Mouse (Mus musculus) adrenal gland, postnatal 4 days (tissue): ENCODE results near the gene Zmynd19. TPM values are rescaled to one million over a fixed set of nuclear protein-coding genes. Genes with fewer than 3 reads are reported as not detected.

Experiments
- DNase-seq, 2 experiments: peaks; one replicate each; pipeline ENCODE4 v3.0.0; 2021 to 2022; ENCODE audit warnings: low spot score in 2 of 2, mixed read lengths in 2 of 2
- long read RNA-seq, 2 experiments: library from polyadenylated mRNA; stranded (forward); transcript quantifications; one replicate each; pipeline ENCODE4 v2.0.0; 2021
- total RNA-seq, 2 experiments: library from RNA; stranded (reverse); gene quantifications; 2 replicates each; pipeline ENCODE4 v1.2.3; 2021

Gene Zmynd19
- total RNA-seq, result 10 to 100 TPM; 28.5 to 28.9 TPM
- long read RNA-seq, experiment 1, partial matches to known transcripts, result 0 of 7 reads
- long read RNA-seq, experiment 1, other reads (novel, unspliced or antisense), result 3 of 7 reads
- long read RNA-seq, experiment 2, transcript Zmynd19-201 (6 exons, 3,903 nt), result major isoform, 19 of 21 reads
- long read RNA-seq, experiment 2, partial matches to known transcripts, result 1 of 21 reads
- long read RNA-seq, experiment 2, other reads (novel, unspliced or antisense), result 1 of 21 reads

DNA sequence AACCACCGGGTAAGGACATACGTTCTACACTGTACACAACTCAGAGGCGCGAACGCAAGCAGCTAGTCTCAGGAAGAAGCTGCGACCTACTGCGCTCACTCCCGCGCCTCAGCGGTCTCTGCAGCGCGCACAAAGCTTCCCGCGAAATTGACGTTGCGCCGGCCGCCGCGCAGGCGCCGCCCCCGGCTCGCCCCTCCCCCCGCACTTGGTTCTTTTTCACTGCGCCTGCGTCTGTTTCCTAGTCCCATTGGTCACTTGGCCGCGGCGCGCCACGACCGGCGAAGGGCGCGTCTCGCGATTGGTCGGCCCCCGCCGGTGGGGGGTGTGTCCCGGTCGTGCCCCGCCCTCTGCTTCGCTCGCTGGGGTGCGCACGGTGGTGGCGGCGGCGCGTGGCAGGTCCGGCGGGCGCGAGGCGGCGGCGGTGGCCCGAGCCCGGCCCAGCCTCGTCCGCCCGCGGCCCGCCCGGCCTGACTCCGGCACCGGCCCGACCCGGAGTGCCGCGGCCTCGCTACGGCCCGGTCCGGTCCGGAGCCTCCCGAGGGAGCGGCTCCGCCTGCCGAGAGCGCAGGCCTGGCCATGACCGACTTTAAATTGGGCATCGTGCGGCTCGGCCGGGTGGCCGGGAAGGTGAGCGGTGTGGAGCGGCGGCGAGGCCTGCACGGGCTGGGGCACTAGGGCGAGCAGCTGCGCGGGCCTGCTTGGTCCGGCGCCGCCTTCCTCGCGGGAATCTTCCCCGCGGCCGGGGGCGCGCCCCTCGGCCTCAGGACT, at the start of gene Zmynd19:
Gene Zmynd19, plus strand, starts transcription at position 372 of the 768 bp plus-strand sequence.
- DNase-seq, result peak; percentile 97 to 98

DNA sequence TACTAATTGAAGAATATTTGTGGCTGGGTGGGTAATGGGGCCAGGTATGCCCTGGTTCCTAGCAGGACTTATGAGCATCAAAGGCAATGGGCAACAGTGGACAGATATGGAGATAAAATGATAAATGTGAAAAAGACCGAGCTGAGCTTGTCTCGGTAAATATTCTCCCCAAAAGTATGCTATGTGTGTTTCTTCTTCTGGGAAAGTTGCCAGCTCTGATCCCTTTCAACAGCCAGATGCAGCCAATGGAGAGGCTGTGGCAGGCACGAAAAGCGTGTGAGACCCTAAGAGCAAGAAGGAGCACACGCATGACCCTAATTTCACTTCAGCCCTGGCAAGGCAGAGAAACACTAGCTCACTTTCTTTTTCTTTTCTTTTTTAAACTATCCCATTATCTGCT, 48.5 kb upstream of the Zmynd19 start:
- DNase-seq, result no peak

DNA sequence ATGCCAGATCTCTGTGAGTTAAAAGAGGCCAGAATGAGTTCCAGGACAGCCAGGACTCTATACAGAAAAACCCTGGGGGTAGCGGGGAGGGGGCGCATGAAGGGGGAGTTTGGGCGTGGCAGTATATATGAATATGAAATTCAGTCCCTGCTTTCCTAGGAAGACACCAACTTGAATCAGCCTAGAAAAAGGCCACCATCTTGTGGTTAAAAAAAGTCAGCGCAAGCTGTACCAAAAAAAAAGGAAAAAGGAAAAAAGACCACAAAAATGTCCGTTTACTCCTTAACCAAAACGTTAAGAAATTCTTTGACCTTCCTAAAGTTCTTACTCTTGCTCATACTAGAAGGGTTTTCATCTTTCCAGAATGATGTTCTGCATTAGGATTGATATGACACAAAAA, 46.6 kb upstream of the Zmynd19 start:
- no peak for DNase-seq

DNA sequence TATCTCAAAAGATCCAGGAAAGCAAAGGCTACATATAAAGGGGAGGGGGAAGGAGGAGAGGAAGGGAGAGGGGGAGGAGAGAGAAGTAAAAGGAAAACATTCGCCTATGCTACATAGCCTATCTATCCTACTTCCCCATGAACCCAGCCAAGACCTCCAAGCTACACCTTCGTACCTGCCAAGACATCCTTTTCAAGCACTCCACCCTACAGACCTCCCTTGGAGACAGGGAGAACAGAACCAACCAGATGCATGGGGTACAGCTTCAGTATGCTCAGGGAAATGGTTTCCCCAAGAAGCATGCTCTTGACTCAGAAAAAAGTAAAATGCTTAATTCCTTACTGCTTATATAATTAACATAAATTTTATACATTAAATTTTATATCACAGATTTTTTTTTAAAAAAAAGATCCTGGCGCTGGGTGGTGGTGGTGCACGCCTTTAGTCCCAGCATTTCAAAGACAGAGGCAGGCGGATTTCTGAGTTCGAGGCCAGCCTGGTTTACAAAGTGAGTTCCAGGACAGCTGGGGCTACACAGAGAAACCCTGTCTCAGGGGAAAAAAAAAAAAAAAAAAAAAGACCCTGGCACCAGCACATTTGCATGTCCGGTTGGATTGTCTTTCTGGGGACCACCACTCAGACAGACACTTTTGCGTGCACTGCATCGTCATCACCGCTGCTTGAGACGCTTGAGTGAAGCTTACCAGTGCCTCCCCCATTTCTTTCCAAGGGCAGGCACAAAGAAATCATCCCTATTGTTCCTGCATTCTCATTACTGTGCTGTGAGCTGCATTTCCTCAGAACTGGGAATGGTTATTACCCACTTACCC, 44.6 kb upstream of the Zmynd19 start:
- no peak for DNase-seq

DNA sequence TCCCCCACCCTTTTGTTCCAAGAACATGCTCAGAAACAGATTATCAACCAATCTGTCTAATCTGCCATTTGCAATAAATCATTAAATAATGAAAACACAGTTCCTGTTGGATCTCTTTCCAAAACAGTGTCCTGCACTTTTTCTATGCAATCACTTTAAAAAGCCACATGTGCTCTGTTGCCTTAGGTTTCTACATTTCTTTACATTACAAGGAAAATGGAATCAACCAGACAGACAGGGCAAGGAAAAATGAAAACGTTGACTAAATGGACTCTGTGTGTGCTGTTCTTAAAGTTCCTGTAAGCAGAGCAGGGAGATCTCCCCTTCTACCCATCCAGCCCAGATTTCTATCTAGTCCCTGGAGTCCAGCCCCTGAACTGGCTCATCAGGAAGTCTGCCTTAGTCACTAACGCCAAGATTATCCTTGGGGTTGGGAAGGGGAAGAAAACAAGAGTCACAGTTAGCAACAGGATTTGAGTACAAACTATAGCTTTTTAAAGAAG, 43.9 kb upstream of the Zmynd19 start:
- no peak for DNase-seq

DNA sequence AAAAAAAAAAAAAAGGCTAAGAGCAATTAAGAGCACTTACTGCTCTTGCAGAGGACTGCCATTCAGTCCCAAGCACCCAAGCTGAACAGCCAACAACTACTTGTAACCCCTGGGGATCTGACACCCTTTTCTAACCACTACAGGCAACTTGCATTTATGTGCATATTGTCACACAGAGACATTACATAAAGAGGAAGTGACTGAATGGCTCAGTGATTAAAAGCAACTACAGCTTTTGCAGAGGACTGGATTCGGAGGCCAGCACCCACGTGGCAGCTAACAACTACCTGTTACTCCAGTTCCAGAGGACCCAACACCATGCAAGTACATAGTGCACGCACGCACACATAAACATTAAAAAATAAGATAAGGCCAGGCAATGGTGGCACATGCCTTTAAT, 39.1 kb upstream of the Zmynd19 start:
- DNase-seq, result no peak

DNA sequence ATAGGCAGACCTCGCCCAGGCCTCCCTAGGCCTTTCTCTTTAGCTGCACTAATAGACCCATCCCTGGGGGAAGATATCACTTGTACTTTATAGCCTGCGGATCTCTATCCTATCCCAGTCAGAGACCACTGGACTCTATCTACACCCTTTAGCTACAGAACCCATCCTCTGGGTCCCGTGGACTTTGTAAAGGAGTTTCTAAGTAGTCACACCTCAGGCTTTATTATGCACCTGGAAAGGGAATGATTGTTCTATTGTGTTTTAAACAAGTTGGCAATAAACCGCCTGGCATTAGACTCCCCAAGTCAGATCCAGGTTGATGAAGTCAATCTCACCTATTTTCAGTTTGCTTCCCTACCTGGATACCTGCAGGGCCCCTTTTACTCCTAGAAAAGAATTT, 37.4 kb upstream of the Zmynd19 start:
- DNase-seq, result no peak

DNA sequence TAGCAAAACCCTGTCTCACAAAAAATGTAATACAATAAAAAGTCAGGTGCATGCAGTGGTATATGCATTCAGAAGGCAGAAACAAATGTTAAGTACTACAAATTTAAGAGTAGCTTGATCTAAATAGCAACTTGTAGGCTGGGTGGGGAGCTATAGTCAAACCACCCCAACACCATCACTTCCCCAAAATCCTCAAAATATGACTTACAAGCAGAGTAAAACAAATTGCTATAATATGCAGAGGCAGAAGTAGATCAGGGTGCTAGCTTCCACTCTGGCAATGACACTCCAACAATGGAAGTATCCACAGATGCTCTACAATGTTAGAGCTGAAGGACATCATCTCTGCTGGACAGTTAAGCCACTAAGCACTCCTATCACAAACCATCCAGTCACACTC, 37.0 kb upstream of the Zmynd19 start:
- no peak for DNase-seq

DNA sequence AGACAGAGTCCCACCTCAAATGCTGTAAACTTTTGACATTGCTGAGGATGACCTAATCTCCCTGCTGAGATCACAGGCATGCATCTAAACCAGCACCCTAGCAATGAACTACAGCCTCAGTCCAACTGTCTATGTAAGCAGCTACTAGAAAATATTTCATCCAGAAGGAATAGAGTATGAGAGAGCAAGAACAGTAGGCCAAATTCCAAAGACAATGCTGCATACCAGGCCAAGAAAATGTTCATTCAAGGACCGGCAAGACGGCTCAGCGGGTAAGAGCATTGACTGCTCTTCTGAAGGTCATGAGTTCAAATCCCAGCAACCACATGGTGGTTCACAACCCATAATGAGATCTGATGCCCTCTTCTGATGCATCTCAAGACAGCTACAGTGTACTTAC, 34.8 kb upstream of the Zmynd19 start:
- no peak for DNase-seq

DNA sequence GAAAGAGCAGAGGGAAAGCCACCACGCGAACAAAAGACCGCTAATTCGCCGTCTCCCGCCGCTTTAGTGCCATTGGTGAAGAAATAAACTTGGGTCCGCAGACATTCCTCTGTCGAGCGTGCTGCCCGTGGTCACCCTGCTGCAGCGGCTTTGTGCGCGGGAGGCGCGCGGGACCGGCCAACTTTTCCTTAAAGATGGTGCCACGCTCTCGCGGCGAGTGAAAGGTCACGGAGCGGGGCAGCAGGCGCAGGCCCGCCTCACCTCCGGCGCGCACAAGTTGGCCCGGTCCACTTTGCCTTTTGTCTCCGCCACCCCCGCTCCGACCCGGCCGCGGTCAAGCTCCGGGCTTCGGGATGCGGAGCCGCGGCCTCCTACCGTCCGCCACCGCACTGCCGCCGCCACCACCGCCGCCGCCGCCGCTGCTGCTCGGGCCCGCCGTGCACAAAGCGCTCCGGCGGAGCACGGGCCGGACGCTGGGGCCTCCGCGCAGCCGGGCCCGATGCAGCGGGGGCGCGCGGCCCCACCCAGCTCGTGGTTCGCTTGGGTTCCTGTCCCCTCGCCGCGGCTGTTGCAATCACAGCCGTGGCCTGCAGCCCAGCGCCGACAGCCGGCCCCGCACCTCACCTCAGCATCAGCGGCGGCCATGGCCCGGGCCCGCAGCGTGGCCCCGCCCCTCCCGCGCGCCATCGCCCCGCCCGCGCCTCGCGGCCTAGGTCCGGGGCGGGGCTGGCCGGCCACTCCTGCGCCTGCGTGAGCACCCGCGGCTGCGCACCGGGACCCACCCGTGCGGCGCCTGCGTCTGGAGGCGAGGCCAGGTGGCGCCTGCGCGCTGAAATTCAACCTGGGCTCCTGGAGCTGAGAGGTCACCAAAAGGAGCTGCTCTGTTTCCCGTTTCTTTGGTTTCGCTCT, 30.4 kb upstream of the Zmynd19 start, which contains the start of gene Ehmt1:
Gene Ehmt1, minus strand, starts transcription at position 685 of the 909 bp plus-strand sequence.
- DNase-seq, result peak; percentile 86 to 90

DNA sequence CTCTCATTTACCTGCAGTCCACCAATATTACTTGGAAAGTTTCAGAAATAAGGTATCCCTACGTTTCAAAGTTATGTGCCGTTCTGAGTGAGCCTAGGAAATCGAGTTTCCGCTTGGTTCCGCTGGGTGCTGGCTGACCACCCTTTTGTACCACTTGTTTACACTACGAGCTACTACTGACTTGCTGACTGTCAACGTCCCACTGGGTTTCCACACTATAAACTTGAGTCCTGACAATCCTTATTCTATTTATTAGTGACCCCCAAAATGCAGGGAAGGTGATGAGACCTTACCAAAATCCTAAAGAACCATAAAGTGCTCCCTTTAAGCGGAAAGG, 29.8 kb upstream of the Zmynd19 start:
- no peak for DNase-seq

DNA sequence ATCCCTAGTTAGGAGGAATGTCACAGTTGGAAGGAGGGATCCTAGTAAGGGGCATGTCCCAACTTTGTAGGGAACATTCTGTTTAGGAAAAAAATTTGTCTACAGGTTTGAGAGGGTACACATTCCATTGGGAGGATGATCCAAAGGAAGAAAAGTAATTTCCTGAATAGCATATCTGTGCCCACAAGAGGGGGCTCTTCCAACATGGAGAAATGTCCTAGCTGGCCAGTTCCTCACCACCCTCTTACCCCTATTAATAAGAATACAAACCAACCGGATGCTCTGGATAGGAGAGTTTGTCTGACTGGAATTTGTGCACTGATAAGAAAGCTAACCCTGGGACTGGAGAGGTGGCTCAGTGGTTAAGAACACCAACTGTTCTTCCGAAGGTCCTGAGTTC, 26.0 kb upstream of the Zmynd19 start:
- no peak for DNase-seq

DNA sequence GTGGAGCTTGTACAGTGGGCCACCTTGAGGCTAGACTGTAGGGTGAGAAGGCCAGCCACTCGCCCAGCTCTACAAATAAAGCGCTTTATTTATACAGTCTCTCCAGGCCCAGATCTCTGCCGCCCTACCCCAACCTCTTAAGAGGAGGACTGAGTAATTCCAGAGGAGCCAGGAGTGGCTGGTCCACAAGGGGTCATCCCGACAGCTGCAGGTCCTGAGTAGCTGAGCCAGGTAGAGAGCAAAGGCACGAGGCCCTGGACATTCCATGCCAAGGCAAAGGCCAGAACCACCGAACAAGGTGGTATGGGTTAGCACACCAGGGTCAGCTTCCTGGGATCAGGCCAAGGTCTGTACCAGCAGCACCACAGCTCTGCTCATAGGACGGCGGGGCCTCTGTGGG, 24.3 kb upstream of the Zmynd19 start:
- no peak for DNase-seq

DNA sequence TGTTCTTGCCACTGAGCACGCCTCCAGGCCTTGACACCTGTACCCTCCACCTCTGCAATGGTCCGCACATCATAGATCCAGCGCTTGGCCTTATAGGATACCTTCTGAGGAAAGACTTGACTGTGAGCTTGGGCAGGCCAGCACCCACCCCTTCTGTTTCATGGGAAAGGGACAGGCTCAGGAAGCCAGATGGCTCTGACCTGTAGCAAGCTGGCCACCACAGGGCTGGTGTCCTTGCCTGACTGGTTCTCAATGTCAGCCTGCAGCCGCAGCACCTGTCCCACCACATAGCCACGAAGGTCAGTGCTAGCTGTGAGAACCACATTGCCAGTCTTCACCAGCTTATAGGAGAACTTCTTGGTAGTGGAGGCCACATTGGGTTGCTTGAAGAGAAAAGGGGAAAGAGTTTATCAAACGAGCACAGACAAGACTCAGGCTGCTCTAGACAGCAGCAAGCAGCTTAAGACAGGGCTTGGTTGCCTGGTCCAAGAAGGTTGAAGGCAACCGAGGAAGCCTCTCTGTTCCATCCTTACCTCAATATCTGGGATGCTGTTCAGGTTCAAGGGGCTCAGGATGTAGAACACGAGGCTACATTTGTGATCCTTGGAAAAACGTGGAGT, 23.1 kb upstream of the Zmynd19 start:
- no peak for DNase-seq

DNA sequence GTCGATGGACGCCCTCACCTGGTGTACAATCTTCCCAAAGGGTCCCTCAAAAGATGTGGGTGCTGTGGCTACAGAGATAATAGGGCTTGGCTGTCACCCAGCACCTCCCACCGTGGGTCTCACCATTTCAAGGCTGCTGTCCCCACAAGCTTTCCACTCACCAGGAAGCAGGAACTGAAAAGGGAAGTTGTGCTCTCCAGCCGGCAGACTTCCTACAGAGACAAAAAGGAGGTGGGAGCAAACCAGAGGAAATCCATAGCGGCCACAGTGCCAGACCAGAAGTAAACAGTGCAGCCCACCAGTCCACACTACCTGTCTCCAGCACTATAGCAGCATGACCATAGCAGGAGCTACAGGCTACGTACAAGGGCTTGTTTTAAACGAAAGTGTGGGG, 22.6 kb upstream of the Zmynd19 start:
- DNase-seq, result no peak

DNA sequence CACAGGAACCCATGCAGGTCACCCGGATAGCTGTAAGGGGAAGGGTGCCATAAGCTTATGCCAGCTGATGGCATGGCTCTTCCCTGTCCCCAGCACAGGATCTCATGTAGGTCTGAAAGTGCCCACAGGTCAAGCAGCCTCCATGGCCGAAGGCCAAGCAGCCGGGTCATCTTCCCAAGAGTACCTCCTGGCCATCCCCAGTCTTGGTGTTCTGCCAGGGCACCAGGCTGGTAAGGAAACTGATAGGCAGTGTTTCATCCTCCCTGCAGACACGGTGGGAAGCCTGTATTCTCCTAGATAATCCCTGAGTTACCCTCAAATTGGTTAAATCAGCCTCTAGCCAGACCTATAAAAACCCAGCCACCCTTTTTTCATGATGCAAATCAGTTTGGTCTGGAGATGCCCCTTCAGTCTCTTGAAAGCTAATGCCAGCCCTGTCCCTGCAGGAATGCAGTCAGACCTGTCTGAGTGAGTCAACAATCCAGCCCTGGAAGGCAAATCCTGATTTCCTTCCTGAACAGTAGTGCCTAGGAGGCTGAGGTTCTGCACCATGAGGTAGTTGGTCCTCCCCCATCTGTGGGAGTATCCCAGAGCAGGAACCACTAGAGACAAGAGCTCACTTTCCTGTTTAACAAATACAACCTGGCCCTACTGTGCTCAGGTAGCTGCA, 21.6 kb upstream of the Zmynd19 start:
- DNase-seq, result no peak

DNA sequence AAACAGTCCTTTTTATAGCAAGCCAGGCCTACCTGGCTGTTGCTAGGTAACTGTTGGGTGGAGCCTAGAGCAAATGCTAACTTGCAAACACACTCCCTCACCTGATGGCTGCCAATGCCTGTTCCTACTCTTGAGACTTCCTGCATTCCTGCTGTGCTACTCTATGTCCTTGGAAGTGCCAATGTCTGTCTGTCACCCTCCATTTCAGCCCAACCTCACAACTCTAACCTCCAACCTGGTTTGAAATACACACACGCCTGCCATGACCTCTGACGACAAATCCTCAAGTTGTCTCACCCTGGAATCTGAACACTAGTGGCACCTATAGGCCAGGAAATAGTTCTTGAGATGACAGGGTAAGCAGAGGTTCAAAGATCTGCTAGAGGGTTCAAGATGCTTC, 20.5 kb upstream of the Zmynd19 start:
- DNase-seq, result no peak

DNA sequence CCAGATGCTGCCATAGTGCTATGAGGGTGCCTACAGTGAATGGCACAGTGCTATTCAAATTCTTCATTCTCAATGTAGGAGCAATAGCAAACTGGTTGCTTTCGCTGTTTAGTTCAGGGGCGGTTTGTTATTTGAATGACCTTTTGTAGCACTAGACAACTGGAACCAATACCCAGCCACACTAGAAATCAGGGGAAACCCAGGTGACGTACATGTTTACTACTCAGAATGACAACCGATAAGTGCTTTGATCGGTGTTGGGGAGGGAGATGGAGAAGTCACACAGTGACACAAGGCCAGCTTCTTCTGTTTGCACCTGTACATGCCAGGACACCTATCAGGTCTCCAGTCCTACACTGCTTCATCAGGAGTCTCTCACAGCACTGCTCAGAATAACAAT, 20.0 kb upstream of the Zmynd19 start:
- DNase-seq, result no peak

DNA sequence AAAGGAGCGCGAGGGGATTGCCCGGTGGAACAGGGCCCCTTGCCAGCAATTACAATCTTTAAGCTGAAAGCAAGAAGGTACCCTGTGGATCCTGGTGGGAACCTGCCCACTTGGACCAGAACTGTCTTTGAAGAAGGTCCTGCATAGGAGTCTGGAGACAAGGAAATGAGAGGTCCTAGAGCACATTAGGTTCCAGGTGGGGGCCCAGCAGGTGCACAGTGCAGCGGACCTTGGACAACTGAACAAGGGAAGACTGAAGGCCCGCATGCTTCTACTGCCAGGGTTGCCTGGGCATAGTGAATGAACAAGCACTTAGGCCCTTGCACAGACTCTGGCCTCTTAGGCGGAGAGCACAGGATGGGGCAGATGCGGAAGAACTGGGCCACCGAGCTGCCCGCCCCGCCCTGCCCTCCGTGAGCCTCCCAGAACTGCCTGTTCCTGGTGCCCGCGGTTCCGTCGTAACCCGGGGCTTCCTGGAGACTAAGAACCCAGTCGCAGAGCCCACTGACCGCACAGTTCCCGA, 15.1 kb upstream of the Zmynd19 start:
- no peak for DNase-seq
